Mouse (Mus musculus) midbrain, embryonic 16.5 days (tissue): ENCODE measurements around the gene Plac8. TPM values are rescaled to one million over a fixed set of nuclear protein-coding genes. Genes with fewer than 3 reads are reported as not detected.

Experiments
- ATAC-seq: fragments of 200-750 bp; cut with Nextera tagmentation; 2 replicates; pipeline ENCODE4 v1.8.0; 2017; ENCODE audit warnings: moderate TSS enrichment
- H3K27ac ChIP-seq: fragments of 300-500 bp; sonication (generic); 2 replicates; pipeline ENCODE4 v1.5.1; 2014; ENCODE audit warnings: mild to moderate bottlenecking, low read length, mixed read lengths
- H3K27me3 ChIP-seq: fragments of 300-500 bp; sonication (generic); 2 replicates; pipeline ENCODE4 v1.6.1; 2014; ENCODE audit warnings: low read depth, low read length, mixed read lengths; ENCODE audit not compliant: control insufficient read depth, insufficient read depth
- H3K36me3 ChIP-seq: fragments of 300-500 bp; sonication (generic); 2 replicates; pipeline ENCODE4 v1.6.1; 2014; ENCODE audit warnings: mild to moderate bottlenecking, low read length, moderate library complexity, mixed read lengths; ENCODE audit not compliant: control insufficient read depth, insufficient read depth
- H3K4me1 ChIP-seq: fragments of 300-500 bp; sonication (generic); 2 replicates; pipeline ENCODE4 v1.6.1; 2014; ENCODE audit warnings: mild to moderate bottlenecking, low read length, mixed read lengths; ENCODE audit not compliant: control insufficient read depth, insufficient read depth
- H3K4me2 ChIP-seq: fragments of 300-500 bp; sonication (generic); 2 replicates; pipeline ENCODE4 v1.6.1; 2014; ENCODE audit warnings: mild to moderate bottlenecking, low read length, mixed read lengths
- H3K4me3 ChIP-seq: fragments of 300-500 bp; sonication (generic); 2 replicates; pipeline ENCODE4 v1.5.1; 2014; ENCODE audit warnings: low read depth, mild to moderate bottlenecking, low read length, moderate library complexity, mixed read lengths
- H3K9ac ChIP-seq: fragments of 300-500 bp; sonication (generic); 2 replicates; pipeline ENCODE4 v1.6.1; 2014; ENCODE audit warnings: low read depth, low read length, mixed read lengths
- H3K9me3 ChIP-seq: fragments of 300-500 bp; sonication (generic); replicated peaks from 2 replicates; pipeline ENCODE4 v1.6.1; 2014; ENCODE audit warnings: mild to moderate bottlenecking, low read length, mixed read lengths; ENCODE audit not compliant: control insufficient read depth, poor library complexity, severe bottlenecking
- WGBS: fragments of 180-500 bp; shearing (Covaris S2); extraction: QIAGEN DNeasy Blood & Tissue Kit; methylation state at CpG from one replicate; pipeline ENCODE4 v1.1.7; 2014; 5-methylcytosine and 5-hydroxymethylcytosine counted together
- polyA plus RNA-seq: library from polyadenylated mRNA; unstranded; fragments of >200 nt; fragmentation: Nextera tagmentation; extraction: Ambion mirVana; gene quantifications from 2 replicates; pipeline ENCODE4 v1.2.1, GENCODE M21; 2015

Gene Plac8
- polyA plus RNA-seq, 1 experiment from 2014 or later, result 0.51 TPM

- Histone ChIP-seq H3K36me3 (peaks cover 12% of the 10 kb centered on the region), H3K4me2 (no peak overlapping the region), H3K4me1 (no peaks in the 10 kb centered on the region), H3K4me3 (no peak overlapping the region), H3K9me3 (no peaks in the 10 kb centered on the region), H3K9ac (no peak overlapping the region), H3K27ac (no peak overlapping the region), H3K27me3 (no peaks in the 10 kb centered on the region)
- ATAC-seq, result no peak
- WGBS, result 89% methylated on average over 3 of the region's 3 CpGs
These were observed 46.4 kb downstream of the Plac8 start for GRCm38 (mm10) chr5:100525620-100526019.

DNA sequence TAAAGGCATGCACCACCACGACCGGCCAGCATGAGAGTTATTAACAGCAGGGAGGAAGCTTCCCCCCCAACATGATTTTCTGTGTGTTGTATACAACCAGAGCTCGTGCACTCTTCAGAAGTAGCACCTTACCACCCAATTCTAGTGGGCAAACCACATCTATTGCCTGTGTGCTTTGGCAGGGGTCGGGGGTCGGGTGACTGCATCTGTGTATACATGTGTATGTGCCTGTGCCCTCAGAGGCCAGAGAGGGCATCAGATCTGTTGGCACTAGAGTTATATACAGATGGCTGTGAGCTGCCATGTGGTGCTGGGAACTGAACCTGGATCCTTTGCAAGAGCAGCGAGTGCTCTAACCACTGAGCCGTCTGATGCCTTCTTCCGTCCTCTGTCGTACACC lies 47.1 kb downstream of the Plac8 start:
- H3K4me1 ChIP-seq, result peaks cover 5% of the 10 kb centered on the region
- no peaks in the 10 kb centered on the region for H3K27me3 ChIP-seq
- no peak overlapping the region for H3K9ac ChIP-seq
- 98% methylated on average over 9 of the region's 9 CpGs for WGBS
- H3K36me3 ChIP-seq, result peaks cover 5% of the 10 kb centered on the region
- ATAC-seq, result no peak
- no peak overlapping the region for H3K4me2 ChIP-seq
- H3K27ac ChIP-seq, result no peak overlapping the region
- no peak overlapping the region for H3K4me3 ChIP-seq
- H3K9me3 ChIP-seq, result no peaks in the 10 kb centered on the region

- H3K36me3 ChIP-seq, result no peaks in the 10 kb centered on the region
These were observed 48.7 kb downstream of the Plac8 start for GRCm38 (mm10) chr5:100523331-100523730.

GRCm38 (mm10) chr5:100520223-100520622 lies 51.8 kb downstream of the Plac8 start:
- H3K4me3 ChIP-seq, result no peak overlapping the region
- H3K27me3 ChIP-seq, result no peaks in the 10 kb centered on the region
- no peak overlapping the region for H3K9ac ChIP-seq
- no peaks in the 10 kb centered on the region for H3K36me3 ChIP-seq
- no peak overlapping the region for H3K27ac ChIP-seq
- no peaks in the 10 kb centered on the region for H3K9me3 ChIP-seq
- 91% methylated on average over 2 of the region's 2 CpGs for WGBS
- ATAC-seq, result no peak
- no peak overlapping the region; the same call in 1 of the 2 replicates for H3K4me2 ChIP-seq
- H3K4me1 ChIP-seq, result peaks cover 17% of the 10 kb centered on the region

More at GRCm38 (mm10) chr5:100523331-100523730, 48.7 kb downstream of the Plac8 start:
- Histone ChIP-seq H3K9me3 (no peaks in the 10 kb centered on the region), H3K4me3 (no peak overlapping the region), H3K9ac (no peak overlapping the region), H3K4me2 (no peak overlapping the region), H3K27me3 (no peaks in the 10 kb centered on the region), H3K27ac (no peak overlapping the region), H3K4me1 (peaks cover 13% of the 10 kb centered on the region)
- WGBS, result 89% methylated on average over 1 of the region's 1 CpGs
- no peak for ATAC-seq

GRCm38 (mm10) chr5:100519027-100519411 lies 53.0 kb downstream of the Plac8 start:
- ATAC-seq, result peak; percentile 16; the same call in 1 of the 2 replicates
- Histone ChIP-seq H3K4me2 (peak overlapping the region; percentile 69), H3K36me3 (no peaks in the 10 kb centered on the region), H3K27me3 (no peaks in the 10 kb centered on the region), H3K4me3 (peak overlapping the region; percentile 66), H3K9ac (peak overlapping the region; percentile 79), H3K27ac (peak overlapping the region; percentile 86), H3K9me3 (no peaks in the 10 kb centered on the region), H3K4me1 (peaks cover 17% of the 10 kb centered on the region)
- WGBS, result 6% methylated on average over 5 of the region's 5 CpGs

DNA sequence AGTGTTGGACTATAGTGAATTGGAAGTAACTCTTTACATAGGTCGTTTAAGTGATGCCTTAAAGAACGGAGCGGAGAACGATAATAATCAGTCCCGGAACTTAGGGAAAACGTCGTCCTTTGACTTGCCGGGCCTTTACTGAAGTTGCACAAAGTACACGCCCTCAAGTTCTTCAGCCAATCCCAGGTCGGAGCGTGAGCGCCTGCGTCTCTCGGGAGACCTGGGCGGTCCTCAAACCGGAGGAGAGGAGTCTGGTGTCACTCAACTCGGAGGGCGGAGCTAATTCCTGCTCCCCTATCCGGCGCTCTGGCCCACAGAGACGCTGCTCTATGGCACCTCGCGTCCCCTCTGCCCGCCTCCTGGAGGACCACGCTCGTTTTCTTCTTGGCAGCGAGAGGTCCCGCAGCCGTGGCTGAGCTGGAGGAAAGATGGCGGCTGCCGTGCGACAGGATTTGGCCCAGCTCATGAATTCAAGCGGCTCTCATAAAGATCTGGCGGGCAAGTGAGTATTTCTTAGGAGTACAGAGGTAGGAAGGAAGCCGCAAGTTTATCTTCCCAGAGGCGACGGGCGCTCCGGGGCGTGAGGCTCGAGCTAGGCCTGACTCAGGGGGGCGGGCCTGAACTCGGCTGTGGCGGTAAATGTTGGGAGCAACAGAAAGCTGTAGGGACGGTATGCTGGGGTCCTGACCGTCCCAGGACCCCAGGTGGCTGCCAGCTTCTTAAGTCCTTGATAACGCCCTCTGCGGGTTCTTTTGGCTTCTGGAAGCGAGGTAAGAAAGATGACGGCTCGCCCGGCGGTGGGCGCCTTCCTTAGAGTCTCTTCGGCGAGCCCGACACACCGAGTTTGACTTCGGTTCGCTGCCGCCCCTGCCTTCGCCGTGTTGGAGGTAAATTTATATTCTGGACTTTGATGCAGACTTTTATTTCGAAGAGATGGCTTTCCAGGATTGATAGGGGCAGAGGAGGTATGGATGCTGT lies 53.7 kb downstream of the Plac8 start, which contains the start of gene Cops4:
TSS of gene Cops4 (plus strand) at position 261 of the 978 bp plus-strand sequence.
- H3K4me2 ChIP-seq, result peak within 1 kb of the TSS; percentile 73
- WGBS, result under 1% methylated on average over 64 of the region's 64 CpGs
- peak within 1 kb of the TSS; percentile 66 for H3K4me3 ChIP-seq
- peak within 1 kb of the TSS; percentile 86 for H3K27ac ChIP-seq
- H3K9ac ChIP-seq, result peak within 1 kb of the TSS; percentile 79
- no peaks in the 10 kb centered on the region for H3K27me3 ChIP-seq
- no peaks in the 10 kb centered on the region for H3K36me3 ChIP-seq
- peaks cover 17% of the 10 kb centered on the region for H3K4me1 ChIP-seq
- ATAC-seq, result peak; percentile 100
- no peaks in the 10 kb centered on the region for H3K9me3 ChIP-seq

DNA sequence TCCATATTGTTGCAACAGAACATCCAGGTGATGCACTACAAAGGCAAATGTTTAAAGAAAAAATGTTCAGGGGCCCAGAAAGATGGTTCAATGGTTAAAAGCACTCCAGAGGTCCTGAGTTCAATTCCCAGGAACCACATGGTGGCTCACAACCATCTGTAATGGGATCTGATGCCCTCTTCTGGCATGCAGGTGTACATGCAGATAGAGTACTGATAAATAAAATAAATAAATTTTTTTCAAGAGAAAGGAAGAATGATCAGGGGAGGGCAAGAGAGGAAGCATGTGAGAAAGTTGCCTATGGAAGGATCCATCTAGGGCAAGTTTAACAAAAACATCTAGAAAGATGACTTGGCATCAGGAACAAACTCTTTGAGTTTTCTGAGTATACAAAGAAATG lies 59.5 kb downstream of the Plac8 start:
- no peaks in the 10 kb centered on the region for H3K36me3 ChIP-seq
- H3K4me1 ChIP-seq, result peaks cover 2% of the 10 kb centered on the region
- H3K9ac ChIP-seq, result no peak overlapping the region
- no peak overlapping the region for H3K4me3 ChIP-seq
- H3K4me2 ChIP-seq, result no peak overlapping the region
- ATAC-seq, result no peak
- H3K27me3 ChIP-seq, result no peaks in the 10 kb centered on the region
- no peak overlapping the region for H3K27ac ChIP-seq
- no peaks in the 10 kb centered on the region for H3K9me3 ChIP-seq

DNA sequence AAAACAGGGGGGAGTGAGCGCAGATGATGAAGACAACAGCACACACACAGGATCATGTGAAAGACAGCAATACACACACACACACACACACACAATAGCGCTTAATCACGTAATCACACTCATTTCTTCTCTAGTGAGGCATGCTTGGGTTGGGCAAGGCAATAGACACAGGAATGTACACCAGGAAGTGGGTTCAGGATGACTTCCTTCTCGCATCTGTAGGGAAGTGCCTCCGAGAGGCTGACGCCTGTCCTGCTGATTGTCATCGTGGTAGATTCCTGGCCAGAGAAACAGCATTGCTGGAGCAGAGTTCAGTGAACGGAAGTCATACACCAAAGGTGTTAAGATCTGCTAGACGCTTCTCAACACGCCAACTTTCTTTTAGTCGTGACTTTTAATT lies 62.8 kb downstream of the Plac8 start:
- H3K27me3 ChIP-seq, result no peaks in the 10 kb centered on the region
- no peaks in the 10 kb centered on the region for H3K4me1 ChIP-seq
- H3K4me3 ChIP-seq, result no peak overlapping the region
- H3K36me3 ChIP-seq, result no peaks in the 10 kb centered on the region
- ATAC-seq, result no peak
- WGBS, result 82% methylated on average over 11 of the region's 11 CpGs
- no peak overlapping the region for H3K27ac ChIP-seq
- H3K9ac ChIP-seq, result no peak overlapping the region
- no peaks in the 10 kb centered on the region for H3K9me3 ChIP-seq
- no peak overlapping the region for H3K4me2 ChIP-seq
